In genomic region chr1:90051347-90051746, GRCm38 (mm10) we compare ENCODE assay signal across 9 mouse cellular contexts. TPM values are rescaled to one million over a fixed set of nuclear protein-coding genes. Genes with fewer than 3 reads are reported as not detected.
DNase-seq lines count a peak whose midpoint lies in the region; ATAC-seq and TF ChIP-seq lines count a peak whose summit lies in the region.
"Had no signal": no experiment of that assay in that cellular context is flagged by ENCODE, and none has a peak within 500 bp of the region (broad histone marks: within the 10 kb centered on the region; RNA-seq: fewer than 3 reads in every experiment).

No protein-coding gene starts in this region.

- no peaks in the 10 kb centered on the region for H3K36me3 ChIP-seq in heart, adult 2 months (ENCODE audit: control insufficient read depth, insufficient read depth, low read length)
- no peaks in the 10 kb centered on the region for H3K36me3 ChIP-seq in embryonic facial prominence, embryonic 15.5 days
- H3K36me3 ChIP-seq: hindbrain, embryonic 15.5 days had no signal

- no peak overlapping the region for H3K4me2 ChIP-seq in embryonic facial prominence, embryonic 15.5 days (replicated peaks)
- H3K4me2 ChIP-seq: hindbrain, embryonic 15.5 days had no signal

- DNase-seq in heart, adult 2 months: peak in 1 of 2 experiments; percentile 26
- no peak for DNase-seq in heart, postnatal 25 days (ENCODE audit: low spot score)
- peak; percentile 67 for DNase-seq in 416B (ENCODE audit: low read depth)
- peak; percentile 49 to 65 for DNase-seq in adrenal gland, postnatal 36 days
- peak; percentile 50 to 72 for DNase-seq in kidney, postnatal 36 days
- peak; percentile 62 for DNase-seq in lung, postnatal 14 days
- DNase-seq in testis, postnatal 10 days (ENCODE audit: low spot score): peak; percentile 69

- 0 out of 2 replicates have a peak, but pooled peaks have one; percentile 22 for ATAC-seq in embryonic facial prominence, embryonic 15.5 days (ENCODE audit: insufficient number of reproducible peaks, low FRiP score, low TSS enrichment, low read depth)

- H3K4me3 ChIP-seq in heart, adult 2 months: no peak overlapping the region
- H3K4me3 ChIP-seq in embryonic facial prominence, embryonic 15.5 days (replicated peaks): no peak overlapping the region
- H3K4me3 ChIP-seq: hindbrain, embryonic 15.5 days had no signal

- H3K27me3 ChIP-seq in heart, adult 2 months (ENCODE audit: control insufficient read depth, insufficient read depth, low read length): no peaks in the 10 kb centered on the region
- peaks cover 3% of the 10 kb centered on the region; the same call in 1 of the 2 replicates for H3K27me3 ChIP-seq in embryonic facial prominence, embryonic 15.5 days
- H3K27me3 ChIP-seq: hindbrain, embryonic 15.5 days had no signal

- no peaks in the 10 kb centered on the region for H3K9me3 ChIP-seq in embryonic facial prominence, embryonic 15.5 days (replicated peaks)
- H3K9me3 ChIP-seq: hindbrain, embryonic 15.5 days had no signal

- WGBS in heart, adult 2 months: 24% methylated on average over 5 of the region's 5 CpGs
- WGBS in embryonic facial prominence, embryonic 15.5 days: 12% methylated on average over 5 of the region's 5 CpGs

- peaks cover 3% of the 10 kb centered on the region for H3K4me1 ChIP-seq in heart, adult 2 months (ENCODE audit: control insufficient read depth, insufficient read depth, low read length)
- peaks cover 23% of the 10 kb centered on the region for H3K4me1 ChIP-seq in embryonic facial prominence, embryonic 15.5 days

- peak; percentile 86 for TF ChIP-seq CTCF in heart, adult 2 months (IDR thresholded peaks at IDR 0.05)

- H3K79me2 ChIP-seq in heart, adult 2 months (replicated peaks; ENCODE audit: control insufficient read depth, insufficient read depth, low read length): no peaks in the 10 kb centered on the region

- TF ChIP-seq EP300 in heart, adult 2 months (IDR thresholded peaks at IDR 0.05; ENCODE audit: insufficient read depth, low read depth, low read length): no peak

- TF ChIP-seq POLR2A in heart, adult 2 months (IDR thresholded peaks at IDR 0.05; ENCODE audit: insufficient read depth, low read depth, low read length): no peak

- H3K9ac ChIP-seq in heart, adult 2 months (ENCODE audit: low read depth, low read length): no peak overlapping the region
- H3K9ac ChIP-seq in embryonic facial prominence, embryonic 15.5 days: no peak overlapping the region
- H3K9ac ChIP-seq: hindbrain, embryonic 15.5 days had no signal

- intact Hi-C loops in heart, adult 2 months (cut with DNase I): loop anchor here (10.0 kb wide), 1 partner anchor 313 kb away; no protein-coding TSS in a partner anchor
- intact Hi-C loops in heart, postnatal 25 days (cut with DNase I): no loop called here

- H3K27ac ChIP-seq in heart, adult 2 months: 0 out of 2 replicates have a peak overlapping the region, but pooled peaks have one; percentile 28
- no peak overlapping the region for H3K27ac ChIP-seq in embryonic facial prominence, embryonic 15.5 days (replicated peaks)

RNA-seq across cellular contexts. Expression of gene Asb18, which starts 36.9 kb away (rescaled TPM):
- total RNA-seq in heart, adult 2 months (2021): 10 to 100 TPM; 20.7 to 22.9 TPM
- polyA plus RNA-seq in heart, adult 2 months (2012; rRNA removed): 35.3 and 38.2 TPM in 2 replicates
- total RNA-seq in heart, postnatal 25 days (2021): 10 to 100 TPM; 16.9 to 18.1 TPM
- not detected for total RNA-seq in adrenal gland, postnatal 36 days (2021)
- 0.09 TPM in 1 of 2 replicates, not detected in the other for polyA plus RNA-seq in embryonic facial prominence, embryonic 15.5 days (2015; fragmentation: Nextera tagmentation; extraction: Ambion mirVana)

Comparison
In these comparisons a context has a peak if more than half of its experiments do, and no peak if none do; other contexts are left out.
1. RNA of gene Asb18, which starts 36.9 kb away (total RNA-seq): 20.7 to 22.9 TPM in heart, adult 2 months and 16.9 to 18.1 TPM in heart, postnatal 25 days; not detected in adrenal gland, postnatal 36 days; every median in the first group is over 10 times any median in the second.